Mouse (Mus musculus): ENCODE measurements around the gene Kif23.

The Kif23 gene

DNA sequence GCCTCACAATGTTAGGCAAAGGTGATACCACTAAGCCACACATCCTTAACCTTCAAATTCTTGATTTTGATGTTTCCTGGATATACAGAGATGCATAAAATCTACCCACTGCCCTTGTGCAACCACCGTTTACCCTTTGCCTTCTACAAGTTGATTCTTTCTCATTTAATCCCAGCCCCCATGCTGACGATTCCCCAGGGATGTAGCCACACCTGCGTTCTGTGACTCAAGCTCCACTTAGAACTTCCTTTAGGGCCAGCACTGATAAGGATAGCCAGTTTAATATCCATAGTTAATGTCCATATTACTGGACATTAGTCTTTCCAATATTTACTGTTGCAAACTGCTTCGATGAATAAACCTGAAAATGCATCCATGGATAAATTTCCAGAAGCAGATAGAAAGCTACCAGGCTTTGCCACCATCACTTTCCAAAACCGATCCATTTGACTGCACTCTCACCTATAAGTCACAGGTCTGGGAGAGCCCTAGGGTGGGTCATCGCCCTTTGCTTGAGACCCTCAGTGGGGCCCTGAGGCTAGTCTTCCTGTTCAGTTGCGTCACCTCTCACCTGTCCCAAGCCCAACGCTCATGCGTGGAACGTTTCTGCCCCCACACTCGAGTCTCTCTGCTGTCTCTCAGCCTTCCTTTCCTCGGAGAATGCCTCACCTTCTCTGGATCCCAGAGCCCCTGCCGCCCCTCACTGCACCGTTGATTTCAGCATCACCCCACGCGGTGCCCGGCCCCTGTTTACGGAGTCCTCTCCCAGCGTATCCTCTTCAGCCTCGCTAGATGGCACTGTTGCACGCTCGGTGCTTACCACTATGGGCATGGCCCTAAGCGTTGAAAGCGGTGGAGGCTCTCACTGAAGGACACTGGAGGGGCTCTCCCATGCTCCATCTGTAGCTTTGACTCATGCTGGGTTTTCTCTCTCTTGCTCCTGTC, 1.1 kb upstream of the Kif23 start:
- DNase-seq (ENCODE audit: low spot score), result peak; percentile 79

DNA sequence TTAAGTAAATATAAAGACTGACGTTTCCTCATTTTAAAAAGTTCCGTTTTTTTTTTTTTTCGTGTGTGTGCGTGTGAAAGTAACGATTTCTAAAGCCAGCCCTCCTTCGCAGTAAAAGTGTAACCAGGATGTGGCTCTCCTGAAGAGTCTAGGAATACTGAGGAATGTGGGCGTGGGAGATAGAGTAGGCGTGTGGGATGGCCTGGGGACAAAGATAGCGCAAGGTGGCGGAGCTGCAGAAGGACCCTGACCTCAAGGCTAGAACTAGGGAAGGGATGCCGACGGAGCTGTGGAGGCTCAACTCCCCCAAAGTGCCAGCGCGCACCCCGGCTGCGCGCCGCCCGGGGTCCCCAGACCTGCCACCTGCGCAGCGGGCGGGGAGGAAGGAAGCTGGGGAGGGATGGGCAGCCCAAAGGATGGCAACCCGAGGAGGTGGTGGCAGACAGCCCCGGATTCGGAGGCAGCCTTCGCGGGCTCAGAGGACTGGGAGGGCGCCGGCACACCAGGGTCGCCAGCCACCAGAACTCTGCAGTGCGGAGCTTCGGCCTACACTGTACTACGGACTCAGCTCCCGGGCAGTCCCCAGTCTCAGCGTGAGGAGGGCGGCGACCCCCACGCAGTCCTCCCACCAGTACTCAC, 482 bp downstream of the Kif23 start:
- peak; percentile 21 for DNase-seq (ENCODE audit: low spot score)

DNA sequence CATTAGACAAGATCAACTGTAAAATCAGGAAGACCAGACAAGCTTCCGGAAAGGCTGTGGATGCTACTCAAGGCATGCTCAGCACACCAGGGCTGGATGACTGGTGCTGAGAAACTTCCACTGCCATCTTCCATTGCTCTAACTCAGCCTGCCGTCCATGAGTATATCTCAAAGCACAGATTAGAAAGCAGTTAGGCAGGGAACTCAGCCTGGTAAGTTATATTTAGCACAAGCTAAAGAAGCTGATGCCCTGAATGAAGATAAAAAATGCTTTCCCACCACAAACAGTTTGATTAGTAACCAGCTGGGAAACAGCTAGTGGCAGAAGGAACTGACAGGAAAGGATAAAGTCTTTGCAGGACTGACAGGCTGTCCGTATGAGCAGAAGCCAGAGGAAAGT, 5.5 kb downstream of the Kif23 start:
- no peak for DNase-seq (ENCODE audit: low spot score)

DNA sequence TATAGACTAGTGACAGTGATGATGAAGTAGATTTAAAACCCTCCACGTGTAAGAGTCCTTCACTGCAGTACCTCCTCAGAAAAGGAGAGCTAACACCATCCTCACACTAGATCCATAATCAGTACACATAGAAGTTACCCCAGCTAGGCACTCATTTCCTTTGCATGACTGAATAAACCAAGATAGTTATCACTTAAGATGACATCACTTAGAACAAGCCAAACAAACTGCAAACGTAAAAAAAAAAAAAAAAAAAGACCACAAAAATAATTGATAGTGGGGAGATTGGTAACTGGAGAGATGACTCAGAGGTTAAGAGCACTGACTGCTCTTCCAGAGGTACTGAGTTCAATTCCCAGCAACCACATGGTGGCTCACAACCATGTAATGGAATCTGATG, 13.2 kb downstream of the Kif23 start:
- DNase-seq (ENCODE audit: low spot score), result no peak

DNA sequence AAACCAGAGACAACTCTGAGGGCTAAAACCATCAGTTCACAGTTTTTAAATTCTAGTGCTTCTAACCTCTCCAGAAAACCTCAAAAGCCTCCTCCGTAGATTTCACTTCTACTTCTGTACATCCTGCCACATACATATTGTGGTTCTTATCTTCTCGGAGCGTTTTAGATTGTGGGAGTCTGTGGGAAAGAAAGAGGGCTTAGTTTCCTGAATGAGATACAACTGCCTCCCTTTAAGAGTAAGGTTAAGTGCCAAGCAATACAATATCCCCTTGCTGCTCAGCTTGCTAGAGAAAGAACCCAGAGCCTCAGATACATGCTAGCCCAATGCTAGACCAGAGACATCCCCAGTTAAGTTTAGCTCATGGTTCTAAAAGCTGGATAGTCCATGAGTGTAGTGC, 14.6 kb downstream of the Kif23 start:
- no peak for DNase-seq (ENCODE audit: low spot score)

DNA sequence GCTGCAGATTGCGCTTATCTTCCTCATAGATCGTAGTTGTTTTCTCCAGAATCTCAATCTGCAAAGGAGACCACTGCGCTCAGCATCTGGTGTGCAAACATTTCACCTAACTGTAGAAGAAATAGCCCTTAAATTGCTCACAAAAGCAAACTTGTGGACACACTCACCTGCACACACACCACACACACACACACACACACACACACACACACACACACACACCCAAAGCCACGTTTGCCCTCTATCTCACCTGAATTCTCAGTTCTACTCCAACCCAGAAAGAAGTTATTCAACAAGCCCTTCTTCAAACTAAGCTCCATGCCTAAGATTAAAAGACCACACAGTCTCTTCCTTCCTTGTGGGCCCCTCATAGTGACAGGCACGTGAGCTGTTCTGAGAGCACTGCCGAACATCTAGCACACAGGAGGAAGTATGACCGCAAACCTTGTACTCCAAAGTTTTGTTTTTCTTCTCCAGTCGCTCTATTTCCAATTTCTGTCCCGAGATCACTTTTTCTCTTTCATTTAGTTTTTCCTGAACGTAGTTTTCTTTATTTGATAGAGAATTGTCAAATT, 21.4 kb downstream of the Kif23 start:
- no peak for DNase-seq (ENCODE audit: low spot score)

DNA sequence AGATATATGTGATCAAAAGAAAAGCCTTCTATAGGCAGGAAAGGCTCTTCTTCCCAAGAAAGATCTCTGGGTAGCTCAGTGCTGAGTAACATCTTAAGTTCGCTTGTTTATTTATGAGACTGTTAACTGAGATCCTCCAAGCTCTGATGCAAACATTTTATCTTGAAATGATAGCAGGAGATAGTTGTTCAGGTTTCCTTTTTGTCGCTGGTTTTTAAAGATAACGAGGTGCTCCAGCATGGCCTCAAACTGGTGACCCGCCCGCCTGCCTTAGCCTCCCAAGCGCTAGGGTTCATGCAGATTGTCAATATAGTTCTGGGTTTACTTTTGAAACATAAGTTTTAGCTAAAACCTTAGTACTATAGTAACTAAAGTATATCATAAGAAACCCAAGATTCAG, 26.2 kb downstream of the Kif23 start:
- DNase-seq (ENCODE audit: low spot score), result no peak

DNA sequence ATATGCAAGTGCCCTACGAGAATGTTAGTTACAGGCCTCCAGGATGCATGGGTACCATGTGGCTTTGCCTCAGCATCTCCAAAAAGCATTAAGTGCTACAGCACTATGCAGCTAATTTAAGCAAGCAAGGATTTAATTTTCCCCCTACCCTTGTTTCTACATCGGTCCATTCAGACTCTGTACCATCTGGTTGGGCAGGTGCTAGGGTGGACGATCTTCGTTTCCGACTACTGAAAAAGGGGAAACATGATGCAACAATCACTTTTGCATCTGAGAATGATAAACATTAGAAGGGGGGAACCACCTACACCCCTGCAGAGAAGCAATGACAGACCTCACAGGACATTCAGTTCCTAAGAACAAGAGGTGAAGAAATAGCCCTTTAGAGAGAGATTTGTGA, 27.1 kb downstream of the Kif23 start:
- DNase-seq (ENCODE audit: low spot score), result no peak

DNA sequence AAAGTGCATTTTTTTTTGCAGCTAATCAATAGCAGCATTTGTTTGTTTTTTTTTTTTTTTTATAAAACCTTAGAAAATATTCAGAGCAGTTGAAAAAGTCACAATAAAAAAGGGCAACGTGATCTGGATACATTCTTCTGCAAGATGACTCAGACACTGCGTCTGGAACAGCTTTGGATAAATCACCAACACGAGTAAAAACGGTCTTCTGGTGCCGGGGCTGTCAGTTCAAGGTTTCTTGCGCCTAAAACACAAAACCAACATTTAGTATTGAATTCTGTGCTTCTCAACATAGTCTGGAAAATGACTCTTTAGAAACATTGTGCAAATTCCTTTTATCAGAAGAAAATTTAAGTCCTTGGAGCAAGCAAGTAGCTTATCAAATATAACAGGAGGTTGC, 29.1 kb downstream of the Kif23 start:
- no peak for DNase-seq (ENCODE audit: low spot score)

DNA sequence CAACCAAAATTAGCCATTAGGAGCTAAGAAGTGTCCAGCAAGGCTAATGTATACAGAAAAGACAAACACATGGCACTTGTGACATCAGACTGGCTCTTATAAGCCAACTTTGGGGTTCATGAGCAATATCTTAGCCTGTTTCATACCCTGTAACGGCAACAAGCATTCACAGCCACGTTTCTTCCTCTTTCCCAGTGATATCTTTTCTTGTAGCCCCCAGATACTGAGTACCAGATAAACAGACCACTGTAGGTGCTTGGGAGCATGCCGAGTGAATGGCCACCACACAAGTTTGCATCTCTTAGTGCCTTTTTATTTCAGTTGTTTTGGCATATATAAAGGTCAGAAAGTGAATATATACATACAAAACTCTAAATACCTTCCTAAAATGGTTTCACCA, 29.6 kb downstream of the Kif23 start:
- no peak for DNase-seq (ENCODE audit: low spot score)

DNA sequence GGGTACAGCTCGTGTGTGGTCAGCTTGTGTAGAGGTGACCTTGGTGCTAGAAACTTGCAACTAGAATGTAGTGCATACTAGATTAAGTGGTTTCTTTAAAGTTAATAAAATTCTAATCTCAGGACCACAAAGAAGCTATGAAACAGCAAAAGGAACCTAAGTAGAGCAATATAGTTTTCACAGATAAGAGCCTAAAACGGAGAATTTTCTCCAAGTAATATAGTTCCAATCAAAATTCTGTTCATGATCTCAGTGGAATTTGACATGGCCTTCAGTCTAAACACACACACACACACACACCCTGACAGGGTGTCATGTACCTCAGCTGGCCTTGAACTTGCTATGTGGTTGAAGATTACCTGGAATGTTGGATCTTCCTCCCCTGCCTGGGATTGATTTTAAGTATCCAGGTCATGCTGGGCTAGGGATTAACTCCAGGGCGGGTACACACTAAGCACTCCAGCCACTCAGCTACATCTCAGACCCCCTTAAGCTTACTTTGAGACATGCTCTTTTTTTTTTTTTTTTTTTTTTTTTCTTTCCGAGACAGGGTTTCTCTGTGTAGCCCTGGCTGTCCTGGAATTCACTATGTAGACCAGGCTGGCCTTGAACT, 31.1 kb downstream of the Kif23 start:
- no peak for DNase-seq (ENCODE audit: low spot score)

DNA sequence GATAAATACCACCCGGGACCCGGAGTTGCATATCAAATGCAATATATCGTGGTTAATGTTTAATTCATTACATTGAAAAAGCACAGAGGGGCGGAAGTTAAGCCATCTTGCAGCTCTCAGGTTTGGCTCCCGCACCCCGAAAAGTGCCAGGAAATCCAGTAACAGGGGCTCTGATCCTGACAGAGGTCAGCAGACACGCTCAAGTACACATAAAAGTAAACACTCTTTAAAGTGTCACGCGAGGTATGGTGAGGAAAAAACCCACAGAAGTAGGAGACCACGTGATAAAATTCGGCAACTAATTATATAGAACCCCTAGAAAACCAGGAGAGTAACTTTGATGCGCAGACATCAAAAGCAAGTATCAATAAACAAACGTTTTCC, 31.7 kb downstream of the Kif23 start:
- DNase-seq (ENCODE audit: low spot score), result no peak

DNA sequence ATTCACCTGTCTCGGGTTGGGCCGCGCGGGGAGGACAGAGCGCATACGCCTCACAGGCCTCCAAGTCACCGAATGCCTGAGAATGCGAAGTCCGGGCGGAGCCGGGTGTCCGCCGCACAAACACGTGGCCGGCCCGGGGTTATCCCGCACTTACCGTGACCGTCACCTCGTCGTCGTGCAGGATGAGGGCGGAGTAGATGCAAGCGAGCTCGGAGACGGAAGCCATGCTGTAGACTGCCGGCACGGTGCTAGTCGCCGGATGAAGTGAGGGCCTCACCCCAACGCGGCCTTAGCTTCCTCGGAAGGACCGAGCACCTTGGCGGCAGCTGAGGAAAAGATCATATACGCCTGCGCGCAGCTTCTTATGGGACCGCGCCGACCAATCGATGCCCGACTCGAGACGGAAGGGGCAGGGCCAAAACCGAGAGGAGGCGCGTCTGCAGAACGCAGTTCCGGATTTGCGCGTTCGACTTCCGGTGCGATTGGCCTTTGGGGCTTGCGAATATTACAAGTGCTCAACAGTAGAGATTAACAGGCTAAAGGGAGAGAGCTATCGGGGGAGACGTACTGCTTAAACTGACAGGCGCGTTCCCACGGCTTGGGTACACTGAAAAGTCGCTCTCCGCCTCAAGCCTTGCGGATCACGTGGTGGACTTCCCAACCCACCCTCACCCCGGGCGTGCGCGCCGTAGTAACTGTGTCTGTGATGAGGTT, 32.2 kb downstream of the Kif23 start, which contains the start of gene Rplp1:
Gene Rplp1, minus strand, starts transcription at position 340 of the 714 bp plus-strand sequence.
- peak; percentile 97 for DNase-seq (ENCODE audit: low spot score)

DNA sequence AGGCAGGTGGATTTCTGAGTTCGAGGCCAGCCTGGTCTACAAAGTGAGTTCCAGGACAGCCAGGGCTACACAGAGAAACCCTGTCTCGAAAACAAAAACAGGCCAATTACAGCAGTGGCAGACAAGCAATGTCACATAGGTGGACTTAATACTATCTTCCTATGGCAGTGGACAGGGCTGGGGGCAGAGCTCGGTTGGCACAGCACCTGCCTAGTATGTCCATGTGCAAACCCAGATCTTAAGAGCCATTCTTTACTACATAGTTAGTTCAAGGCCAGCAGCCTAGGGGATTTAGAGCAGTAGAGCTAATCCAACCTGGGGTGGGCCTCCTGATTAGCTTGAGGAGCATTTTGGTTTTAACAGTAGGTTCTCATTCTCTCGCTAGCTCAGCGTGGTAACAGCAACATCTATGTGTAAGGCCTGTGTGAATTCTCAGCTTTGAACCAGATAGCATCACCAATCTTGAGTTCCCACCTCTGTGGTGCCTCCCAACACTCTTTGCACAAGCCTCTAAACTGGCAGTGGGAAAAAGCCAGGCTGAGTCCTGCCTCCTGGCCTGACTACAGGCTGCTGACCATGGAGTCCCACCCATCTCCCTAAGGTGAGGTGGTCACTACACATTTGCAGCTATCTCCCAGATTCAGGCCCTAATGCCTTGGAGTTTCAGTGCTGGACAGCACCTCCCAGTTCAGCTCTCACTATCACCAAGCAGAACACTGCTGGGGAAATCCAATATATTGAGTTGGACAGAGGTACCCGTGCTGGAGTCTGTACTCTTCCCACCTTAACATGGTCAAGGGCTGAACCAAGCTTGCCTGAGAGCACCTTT, 35.1 kb downstream of the Kif23 start:
- no peak for DNase-seq (ENCODE audit: low spot score)

DNA sequence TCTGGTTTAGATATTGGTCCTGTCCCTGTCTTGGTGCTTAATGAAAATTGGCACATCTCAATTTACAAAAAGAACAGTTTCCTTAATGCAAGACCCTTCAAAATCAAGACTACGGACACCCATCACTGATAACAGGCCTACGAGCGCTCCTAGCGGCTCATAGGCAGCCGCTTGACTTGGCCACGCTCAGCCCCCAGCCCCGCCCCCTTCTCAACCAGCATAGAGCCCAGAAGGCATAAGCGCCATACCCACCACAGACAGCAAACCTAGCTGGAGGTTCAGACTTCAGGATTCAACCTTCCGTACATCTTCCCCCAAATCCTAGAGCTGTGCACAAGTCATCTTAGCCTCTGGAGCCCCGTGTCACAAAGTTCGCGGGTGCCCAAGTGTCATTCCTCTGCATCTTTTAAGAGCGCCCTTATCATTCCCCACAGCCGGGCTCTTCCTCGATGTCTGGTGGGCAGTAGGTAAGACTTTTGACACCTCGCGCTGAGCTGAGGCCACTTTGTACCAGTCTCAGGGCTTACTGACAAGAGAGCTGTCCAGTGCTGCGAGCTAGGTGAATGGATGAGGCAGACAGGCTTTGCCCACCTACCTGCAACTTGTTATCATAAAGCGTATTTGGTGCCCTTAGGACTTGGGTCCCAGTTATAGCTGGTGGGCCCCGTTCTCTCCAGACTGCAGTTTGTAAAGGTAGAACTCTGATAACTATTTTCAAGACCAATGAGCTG, 35.9 kb downstream of the Kif23 start:
- no peak for DNase-seq (ENCODE audit: low spot score)

DNA sequence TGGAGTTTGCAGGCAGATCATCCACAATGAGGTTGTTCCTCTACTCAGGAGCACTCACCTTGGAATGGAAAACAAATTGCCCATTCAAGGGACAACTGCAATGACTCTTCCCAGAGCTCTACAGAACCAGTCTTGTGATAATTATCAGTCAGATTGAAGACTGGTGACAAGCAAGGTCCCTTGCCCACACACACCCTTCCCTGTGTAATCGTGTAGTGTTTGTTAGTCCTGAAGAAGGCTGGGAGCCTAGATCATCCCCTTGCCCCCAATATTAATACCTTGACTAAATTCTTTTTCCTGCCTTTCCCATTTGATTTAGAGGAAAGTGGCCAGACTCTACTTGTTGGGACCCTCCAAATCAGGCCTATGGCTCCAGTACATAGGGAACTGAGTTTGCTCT, 36.9 kb downstream of the Kif23 start:
- no peak for DNase-seq (ENCODE audit: low spot score)

DNA sequence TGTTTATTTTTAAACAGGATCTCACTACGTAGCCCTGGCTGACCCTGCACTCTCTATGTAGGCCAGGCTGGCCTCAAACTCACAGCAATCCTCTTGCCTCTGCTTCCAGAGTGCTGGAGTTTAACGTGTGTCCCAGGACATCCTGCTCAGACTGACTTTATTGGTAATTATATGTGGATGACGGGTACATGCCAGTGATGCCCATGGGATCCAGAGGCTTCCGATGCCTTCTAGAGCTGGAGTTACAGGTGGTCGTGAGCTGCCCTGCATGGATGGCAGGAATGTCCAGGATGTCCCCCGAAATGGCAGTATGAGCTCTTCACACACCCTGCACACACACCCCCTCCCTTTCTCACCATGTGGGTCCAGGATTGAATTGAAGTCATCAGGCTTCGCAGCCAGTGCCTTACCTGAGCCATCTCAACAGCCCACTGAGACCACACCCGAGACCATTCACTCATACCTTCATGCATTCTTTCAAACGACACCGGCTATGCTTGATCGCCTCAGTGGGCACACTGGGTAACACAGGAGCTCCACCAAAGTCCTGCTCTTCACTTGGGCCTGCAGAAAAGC, 37.7 kb downstream of the Kif23 start:
- no peak for DNase-seq (ENCODE audit: low spot score)

DNA sequence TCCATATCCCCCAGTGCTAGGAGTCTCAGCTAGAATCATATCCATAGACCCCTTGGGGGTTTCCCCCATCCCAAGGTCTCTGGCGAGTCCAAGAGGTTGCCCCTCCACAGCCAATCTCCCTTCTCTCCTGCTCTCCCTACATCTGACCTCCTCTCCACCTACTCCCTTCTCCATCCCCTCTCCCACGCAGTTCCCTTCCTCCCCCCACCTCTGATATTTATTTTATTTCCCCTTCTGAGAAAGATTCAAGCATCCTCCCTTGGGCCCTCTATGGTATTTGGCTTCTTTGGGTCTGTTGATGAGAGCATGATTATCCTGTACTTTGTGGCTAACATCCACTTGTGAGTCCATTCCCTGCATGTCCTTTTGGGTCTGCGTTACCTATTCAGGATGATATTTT, 38.2 kb downstream of the Kif23 start:
- DNase-seq (ENCODE audit: low spot score), result no peak

DNA sequence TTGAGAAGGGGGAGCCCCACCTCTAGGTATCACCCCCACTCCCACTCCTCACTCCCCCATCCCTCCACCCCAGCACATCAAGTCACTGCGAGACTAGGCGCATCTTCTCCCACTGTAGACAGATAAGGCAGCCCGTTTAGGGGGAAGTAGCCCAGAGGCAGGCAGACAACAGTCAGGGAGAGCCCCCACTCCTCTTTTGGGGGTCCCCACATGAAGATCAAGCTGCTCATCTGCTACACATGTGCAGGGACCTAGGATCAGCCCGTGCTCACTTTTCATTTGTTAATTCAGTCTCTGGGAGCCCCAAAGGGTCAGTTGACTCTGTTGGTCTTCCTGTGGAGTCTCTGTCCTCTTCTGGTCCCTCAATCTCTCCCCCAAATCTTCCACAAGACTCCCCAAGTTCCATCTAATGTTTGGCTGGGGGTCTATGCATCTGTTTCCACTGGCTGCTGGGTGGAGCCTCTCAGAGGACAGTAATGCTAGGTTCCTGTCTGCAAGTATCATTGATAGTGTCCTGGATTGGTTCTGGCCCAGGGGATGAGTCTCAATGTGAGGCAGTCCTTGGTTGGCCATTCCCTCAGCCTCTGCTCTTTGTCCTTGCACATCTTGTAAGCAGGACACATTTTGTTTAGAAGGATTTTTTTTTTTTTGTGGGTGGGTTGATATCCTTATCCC, 38.8 kb downstream of the Kif23 start:
- no peak for DNase-seq (ENCODE audit: low spot score)

DNA sequence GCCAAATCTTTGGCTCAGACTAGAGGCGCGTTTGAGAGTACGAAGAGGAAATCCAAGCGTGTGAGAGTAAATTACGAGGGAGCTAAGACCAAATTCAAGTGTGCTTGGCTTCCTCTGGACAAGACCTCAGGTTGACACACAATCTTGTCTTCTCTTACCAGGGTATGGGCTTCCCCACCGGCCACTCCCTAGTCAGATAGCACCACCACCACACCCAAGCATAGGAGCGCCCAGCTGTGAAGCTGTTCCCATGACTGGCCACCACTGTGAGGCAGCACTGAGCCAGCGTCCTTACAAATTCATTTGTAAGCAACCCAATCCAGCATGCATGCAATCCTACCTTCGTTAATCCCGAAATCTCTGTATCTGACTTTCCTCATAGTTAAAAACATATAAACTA, 39.7 kb downstream of the Kif23 start:
- peak; percentile 57 for DNase-seq (ENCODE audit: low spot score)
